Mouse (Mus musculus) megakaryocyte, embryonic 14.5 days (primary cell): ENCODE measurements around the gene Aspscr1.

Source experiments
- FLI1 ChIP-seq: IDR thresholded peaks from 2 replicates; pipeline ENCODE4 v1.6.1; 2012; ENCODE audit warnings: low read length, inconsistent platforms, mixed read lengths
- GATA1 ChIP-seq: IDR thresholded peaks from 3 replicates; pipeline ENCODE4 v1.6.1; 2012; ENCODE audit warnings: mixed read lengths, low read length, inconsistent platforms, borderline replicate concordance

DNA sequence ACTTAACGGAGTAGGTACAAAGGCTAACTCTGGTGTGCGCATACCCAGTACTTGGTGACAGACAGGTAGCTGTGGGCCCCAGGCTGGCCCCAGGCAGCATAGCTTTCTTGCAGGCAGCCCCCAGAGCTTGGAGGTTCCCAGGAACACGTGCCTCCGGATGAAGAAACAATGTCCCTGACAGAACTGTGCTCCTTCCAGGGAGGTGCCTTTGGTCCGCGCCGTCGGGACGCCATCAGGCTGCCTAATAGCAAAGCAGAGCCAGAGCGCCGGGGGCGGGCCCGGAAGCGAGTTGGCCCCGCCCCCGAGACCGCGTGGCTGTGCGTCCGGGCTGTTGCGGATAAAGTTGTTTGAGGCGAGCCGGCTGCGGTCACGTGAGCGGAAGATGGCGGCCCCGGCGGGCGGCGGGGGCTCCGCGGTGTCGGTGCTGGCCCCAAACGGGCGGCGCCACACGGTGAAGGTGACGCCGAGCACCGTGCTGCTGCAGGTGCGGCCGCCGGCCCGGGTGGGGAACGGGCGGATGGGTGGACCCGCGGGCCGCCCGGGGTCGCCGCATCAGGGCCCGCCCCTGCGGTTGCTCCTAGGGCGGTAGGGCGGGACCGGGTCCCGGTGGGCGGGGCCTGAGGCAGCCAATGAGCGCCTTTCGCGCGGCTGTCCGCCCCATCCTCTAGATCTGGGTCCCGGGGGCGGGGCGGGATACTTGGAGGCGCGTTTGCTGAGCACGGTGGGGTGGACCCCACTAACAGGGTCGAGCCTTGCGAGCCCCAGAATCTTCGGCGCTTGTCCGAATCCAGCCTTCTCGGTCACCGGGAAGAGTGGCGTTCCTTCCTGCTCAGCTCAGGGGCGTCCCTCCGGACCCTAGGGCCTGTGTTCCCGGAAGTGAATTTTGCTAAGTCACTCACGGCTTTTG, at the start of gene Aspscr1:
- TF ChIP-seq GATA1 = no peak
- TF ChIP-seq FLI1 = no peak
